In the genomic region with DNA sequence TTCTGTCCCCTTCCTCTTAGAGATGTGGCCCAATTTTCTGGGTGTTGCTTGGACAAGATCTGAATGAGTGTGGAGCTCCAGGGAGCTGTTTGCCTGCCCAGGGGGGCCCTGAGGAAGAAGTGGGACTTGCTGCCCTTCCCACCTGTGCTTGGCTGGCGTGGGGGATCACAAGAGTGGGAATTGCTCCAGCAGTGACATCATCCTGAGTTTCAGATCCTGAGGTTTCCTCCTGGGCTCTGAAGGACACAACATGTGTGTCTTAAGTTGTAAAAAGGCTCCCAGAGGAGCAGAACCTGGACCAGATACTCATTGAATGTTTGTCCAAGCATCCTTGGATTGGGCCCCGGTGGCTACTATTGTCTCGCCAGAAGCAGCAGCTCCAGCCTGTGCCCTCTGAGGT, we compare ENCODE assay signal across 12 mouse cellular contexts. TPM values are rescaled to one million over a fixed set of nuclear protein-coding genes. Genes with fewer than 3 reads are reported as not detected.
A peak's percentile ranks its signal among the peaks of the same experiment; 100 is the strongest.
DNase-seq lines count a peak whose midpoint lies in the region; ATAC-seq lines count a peak whose summit lies in the region.
"Had no signal": no experiment of that assay in that cellular context is flagged by ENCODE, and none has a peak within 500 bp of the region (broad histone marks: within the 10 kb centered on the region; RNA-seq: fewer than 3 reads in every experiment).

No protein-coding gene starts in this region.

- H3K4me3 ChIP-seq in hindbrain, embryonic 12.5 days: peak overlapping the region; percentile 51
- H3K4me3 ChIP-seq in neural tube, embryonic 12.5 days: peak overlapping the region; percentile 45
- H3K4me3 ChIP-seq in kidney, embryonic 16.5 days (ENCODE audit: low read length): no peak overlapping the region
- H3K4me3 ChIP-seq: heart, embryonic 12.5 days had no signal

- H3K27ac ChIP-seq in hindbrain, embryonic 12.5 days: no peak overlapping the region
- no peak overlapping the region for H3K27ac ChIP-seq in neural tube, embryonic 12.5 days
- H3K27ac ChIP-seq in kidney, embryonic 16.5 days (ENCODE audit: low read length): no peak overlapping the region

- H3K4me2 ChIP-seq in hindbrain, embryonic 12.5 days (replicated peaks): peak overlapping the region; percentile 82
- H3K4me2 ChIP-seq in neural tube, embryonic 12.5 days (replicated peaks): peak overlapping the region; percentile 82
- no peak overlapping the region for H3K4me2 ChIP-seq in kidney, embryonic 16.5 days (replicated peaks; ENCODE audit: low read depth, low read length)
- H3K4me2 ChIP-seq: heart, embryonic 12.5 days had no signal

- no peaks in the 10 kb centered on the region for H3K36me3 ChIP-seq in hindbrain, embryonic 12.5 days
- H3K36me3 ChIP-seq in neural tube, embryonic 12.5 days: no peaks in the 10 kb centered on the region
- H3K36me3 ChIP-seq in kidney, embryonic 16.5 days (ENCODE audit: insufficient read depth, low read length): no peaks in the 10 kb centered on the region
- H3K36me3 ChIP-seq: heart, embryonic 12.5 days had no signal

- peak overlapping the region; percentile 54; the same call in 1 of the 2 replicates for H3K9ac ChIP-seq in hindbrain, embryonic 12.5 days
- peak overlapping the region; percentile 64; the same call in 1 of the 2 replicates for H3K9ac ChIP-seq in neural tube, embryonic 12.5 days
- H3K9ac ChIP-seq in kidney, embryonic 16.5 days (replicated peaks; ENCODE audit: low read length): no peak overlapping the region
- H3K9ac ChIP-seq: heart, embryonic 12.5 days had no signal

- DNase-seq in cerebellum, adult 11-12 months: peak; percentile 74
- DNase-seq in cerebellum, postnatal 4 days (ENCODE audit: low spot score in 2 of 2): no peak
- DNase-seq in cerebellum, adult 9-11 months: peak; percentile 77
- DNase-seq in adrenal gland, adult 2 months: no peak
- DNase-seq in spleen, postnatal 4 days (ENCODE audit: low spot score in 2 of 2): no peak
- DNase-seq: lung, postnatal 14 days had no signal

- H3K27me3 ChIP-seq in hindbrain, embryonic 12.5 days: no peaks in the 10 kb centered on the region
- no peaks in the 10 kb centered on the region for H3K27me3 ChIP-seq in neural tube, embryonic 12.5 days (replicated peaks)
- no peaks in the 10 kb centered on the region for H3K27me3 ChIP-seq in kidney, embryonic 16.5 days (ENCODE audit: insufficient read depth, low read length)

- WGBS in hindbrain, embryonic 12.5 days: 92% methylated on average over 3 of the region's 3 CpGs
- 91% methylated on average over 3 of the region's 3 CpGs for WGBS in neural tube, embryonic 12.5 days
- 83% methylated on average over 3 of the region's 3 CpGs for WGBS in kidney, embryonic 16.5 days

- H3K9me3 ChIP-seq in hindbrain, embryonic 12.5 days (replicated peaks): no peaks in the 10 kb centered on the region
- no peaks in the 10 kb centered on the region for H3K9me3 ChIP-seq in neural tube, embryonic 12.5 days
- H3K9me3 ChIP-seq in kidney, embryonic 16.5 days (ENCODE audit: low read length): no peaks in the 10 kb centered on the region; the same call in 1 of the 2 replicates
- H3K9me3 ChIP-seq: heart, embryonic 12.5 days had no signal

- ATAC-seq in hindbrain, embryonic 12.5 days (ENCODE audit: low FRiP score): no peak
- ATAC-seq in neural tube, embryonic 12.5 days (ENCODE audit: low FRiP score, low read depth): no peak
- ATAC-seq in kidney, embryonic 16.5 days (ENCODE audit: low FRiP score, low TSS enrichment): no peak
- ATAC-seq: activated CD4-positive, CD25-positive, alpha-beta regulatory T cell, adult 4 months; intestine, embryonic 16.5 days had no signal

- H3K4me1 ChIP-seq in hindbrain, embryonic 12.5 days: peaks cover 24% of the 10 kb centered on the region
- H3K4me1 ChIP-seq in neural tube, embryonic 12.5 days: peaks cover 21% of the 10 kb centered on the region
- H3K4me1 ChIP-seq in kidney, embryonic 16.5 days (ENCODE audit: insufficient read depth, low read length): peaks cover 10% of the 10 kb centered on the region

RNA-seq across cellular contexts. Expression of a gene that starts 43.4 kb away (rescaled TPM):
- polyA plus RNA-seq in hindbrain, embryonic 12.5 days (2016; fragmentation: Nextera tagmentation; extraction: Ambion mirVana): 98.3 TPM in 2 replicates
- 97.0 and 98.9 TPM in 2 replicates for polyA plus RNA-seq in neural tube, embryonic 12.5 days (2016; fragmentation: Nextera tagmentation; extraction: Ambion mirVana)
- 21.5 and 24.1 TPM in 2 replicates for polyA plus RNA-seq in kidney, embryonic 16.5 days (2015; fragmentation: Nextera tagmentation; extraction: Ambion mirVana)
- 10 to 100 TPM; 24.0 to 25.4 TPM for total RNA-seq in adrenal gland, adult 2 months (2021)
- polyA plus RNA-seq in adrenal gland, adult 2 months (2012; rRNA removed): 9.6 and 12.4 TPM in 2 replicates

Comparison
In these comparisons a context has a peak if more than half of its experiments do, and no peak if none do; other contexts are left out.
1. DNase-seq: peak in cerebellum, adult 11-12 months (single experiment) and cerebellum, adult 9-11 months (single experiment); none in cerebellum, postnatal 4 days (0 of 2), adrenal gland, adult 2 months (single experiment) and spleen, postnatal 4 days (0 of 2).